8 mouse cellular contexts compared by ENCODE assay signal in the genomic region with DNA sequence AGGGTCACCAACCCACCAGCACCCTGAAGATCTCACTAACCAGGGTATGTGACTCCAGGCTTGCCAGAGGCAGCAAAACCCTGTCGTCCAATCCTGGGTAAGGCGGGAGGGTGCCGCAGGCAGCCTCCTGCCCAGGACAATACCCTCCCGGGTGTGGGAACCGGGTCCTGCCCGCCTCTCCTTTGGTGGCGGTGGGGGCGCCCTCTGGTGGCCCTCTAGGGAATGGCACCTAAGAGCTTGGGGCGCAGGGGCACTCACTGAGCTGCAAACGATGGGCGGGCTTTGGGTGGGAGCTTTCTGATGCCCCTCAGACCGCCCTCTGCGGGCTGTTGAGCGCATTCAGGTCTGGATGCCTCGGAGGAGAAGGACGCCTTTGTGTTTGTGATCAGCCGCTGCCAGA. TPM values are rescaled to one million over a fixed set of nuclear protein-coding genes. Genes with fewer than 3 reads are reported as not detected.
DNase-seq lines count a peak whose midpoint lies in the region; ATAC-seq and TF ChIP-seq lines count a peak whose summit lies in the region.

No protein-coding gene starts in this region.

- H3K36me3 ChIP-seq in intestine, embryonic 14.5 days (ENCODE audit: control insufficient read depth, insufficient read depth, low read length) = no peaks in the 10 kb centered on the region
- H3K36me3 ChIP-seq in midbrain, embryonic 11.5 days (ENCODE audit: control insufficient read depth, insufficient read depth, low read length) = no peaks in the 10 kb centered on the region
- no peaks in the 10 kb centered on the region for H3K36me3 ChIP-seq in small intestine, adult 2 months (ENCODE audit: control insufficient read depth, insufficient read depth, low read length)

- no peak; the same call in 1 of the 2 replicates for ATAC-seq in frontal cortex, adult (ENCODE audit: low TSS enrichment)
- peak; percentile 24 for ATAC-seq in intestine, embryonic 14.5 days (replicated peaks; ENCODE audit: low FRiP score, low TSS enrichment, low read depth)
- peak; percentile 73 for ATAC-seq in midbrain, embryonic 11.5 days (ENCODE audit: low FRiP score)

- peak overlapping the region; percentile 99 for H3K4me2 ChIP-seq in intestine, embryonic 14.5 days (ENCODE audit: low read length)
- peak overlapping the region; percentile 99 for H3K4me2 ChIP-seq in midbrain, embryonic 11.5 days

- H3K4me3 ChIP-seq in cortical plate, adult 2 months (ENCODE audit: insufficient read depth, low read length) = peak overlapping the region; percentile 88
- H3K4me3 ChIP-seq in intestine, embryonic 14.5 days (ENCODE audit: low read depth, low read length) = peak overlapping the region; percentile 63
- peak overlapping the region; percentile 72 for H3K4me3 ChIP-seq in midbrain, embryonic 11.5 days (ENCODE audit: low read depth, low read length)
- peak overlapping the region; percentile 47 for H3K4me3 ChIP-seq in small intestine, adult 2 months (ENCODE audit: low read depth, low read length)

- TF ChIP-seq POLR2A in cortical plate, adult 2 months (IDR thresholded peaks at IDR 0.05; ENCODE audit: extremely low read depth, insufficient read depth, low read length) = 0 out of 2 replicates have a peak, but pooled peaks have one; percentile 17
- TF ChIP-seq POLR2A in small intestine, adult 2 months (IDR thresholded peaks at IDR 0.05; ENCODE audit: low read depth, low read length) = no peak

- WGBS in intestine, embryonic 14.5 days = under 1% methylated on average over 17 of the region's 17 CpGs
- under 1% methylated on average over 17 of the region's 17 CpGs for WGBS in midbrain, embryonic 11.5 days
- 1% methylated on average over 17 of the region's 17 CpGs for WGBS in small intestine, adult 2 months

- no peak overlapping the region for H3K27ac ChIP-seq in cortical plate, adult 2 months (ENCODE audit: insufficient read depth, low read length)
- no peak overlapping the region for H3K27ac ChIP-seq in intestine, embryonic 14.5 days (ENCODE audit: low read depth)
- H3K27ac ChIP-seq in midbrain, embryonic 11.5 days (ENCODE audit: low read depth, low read length) = peak overlapping the region; percentile 69; the same call in 1 of the 2 replicates
- no peak overlapping the region for H3K27ac ChIP-seq in small intestine, adult 2 months (ENCODE audit: insufficient read depth, low read depth, low read length)

- peak; percentile 54 for TF ChIP-seq CTCF in cortical plate, adult 2 months (IDR thresholded peaks at IDR 0.05; ENCODE audit: extremely low read depth, insufficient read depth, low read length)
- TF ChIP-seq CTCF in small intestine, adult 2 months (IDR thresholded peaks at IDR 0.05; ENCODE audit: extremely low read depth, insufficient read length, insufficient replicate concordance, low read depth, low read length) = peak; percentile 76

- H3K27me3 ChIP-seq in intestine, embryonic 14.5 days (replicated peaks; ENCODE audit: control insufficient read depth, insufficient read depth, low read length) = peaks cover 44% of the 10 kb centered on the region
- H3K27me3 ChIP-seq in midbrain, embryonic 11.5 days (ENCODE audit: control insufficient read depth, insufficient read depth, low read length) = peaks cover 16% of the 10 kb centered on the region; the same call in 1 of the 2 replicates
- H3K27me3 ChIP-seq in small intestine, adult 2 months (ENCODE audit: control insufficient read depth, insufficient read depth, low read length) = peaks cover 40% of the 10 kb centered on the region

- DNase-seq in frontal cortex, postnatal 10 days (ENCODE audit: low spot score in 2 of 2) = peak; percentile 74 to 82
- DNase-seq in gastrocnemius, postnatal 25 days = peak; percentile 70
- DNase-seq in intestine, embryonic 14.5 days (ENCODE audit: low spot score) = peak; percentile 96
- DNase-seq in left cerebral cortex, postnatal 4 days = peak; percentile 91
- peak; percentile 100 for DNase-seq in midbrain, embryonic 11.5 days (ENCODE audit: low spot score, missing footprints)

- intact Hi-C loops in left cerebral cortex, postnatal 4 days (cut with DNase I) = loop anchor here (5.0 kb wide), 1 partner anchor 194 kb away; no protein-coding TSS in a partner anchor

- H3K9me3 ChIP-seq in intestine, embryonic 14.5 days (ENCODE audit: control insufficient read depth, low read length) = no peaks in the 10 kb centered on the region
- H3K9me3 ChIP-seq in midbrain, embryonic 11.5 days (ENCODE audit: control insufficient read depth, low read length) = no peaks in the 10 kb centered on the region

- H3K9ac ChIP-seq in intestine, embryonic 14.5 days (ENCODE audit: low read length) = peak overlapping the region; percentile 25; the same call in 1 of the 2 replicates
- H3K9ac ChIP-seq in midbrain, embryonic 11.5 days (ENCODE audit: low read length) = peak overlapping the region; percentile 80

- H3K4me1 ChIP-seq in cortical plate, adult 2 months (ENCODE audit: control insufficient read depth, insufficient read depth, low read length) = peaks cover 9% of the 10 kb centered on the region
- peaks cover 4% of the 10 kb centered on the region; the same call in 1 of the 2 replicates for H3K4me1 ChIP-seq in intestine, embryonic 14.5 days (replicated peaks; ENCODE audit: control insufficient read depth, insufficient read depth, low read length)
- peaks cover 24% of the 10 kb centered on the region for H3K4me1 ChIP-seq in midbrain, embryonic 11.5 days (ENCODE audit: control insufficient read depth, insufficient read depth, low read length)
- peaks cover 15% of the 10 kb centered on the region for H3K4me1 ChIP-seq in small intestine, adult 2 months (ENCODE audit: control insufficient read depth, insufficient read depth, insufficient read length, low read length)

RNA-seq across cellular contexts. Expression of gene Mmp17, which starts 2.0 kb away (rescaled TPM):
- polyA plus RNA-seq in cortical plate, adult 2 months (2012; rRNA removed) = 83.9 and 90.5 TPM in 2 replicates
- under 1 TPM; 0.33 to 0.43 TPM for total RNA-seq in gastrocnemius, postnatal 25 days (2021)
- 2.9 and 3.8 TPM in 2 replicates for polyA plus RNA-seq in intestine, embryonic 14.5 days (2014; fragmentation: Nextera tagmentation; extraction: Ambion mirVana)
- 10 to 100 TPM; 39.5 to 47.2 TPM for total RNA-seq in left cerebral cortex, postnatal 4 days (2021)
- polyA plus RNA-seq in midbrain, embryonic 11.5 days (2014; fragmentation: Nextera tagmentation; extraction: Ambion mirVana) = 3.6 and 4.6 TPM in 2 replicates
- polyA plus RNA-seq in small intestine, adult 2 months (2012; rRNA removed) = 2.1 and 3.8 TPM in 2 replicates

Comparison
In these comparisons a context has a peak if more than half of its experiments do, and no peak if none do; other contexts are left out.
1. RNA of gene Mmp17, which starts 2.0 kb away (polyA plus RNA-seq): 83.9 to 90.5 TPM in cortical plate, adult 2 months; 3.6 to 4.6 TPM in midbrain, embryonic 11.5 days, 2.1 to 3.8 TPM in small intestine, adult 2 months and 2.9 to 3.8 TPM in intestine, embryonic 14.5 days; every median in the first group is over 10 times any median in the second.
2. Peak in every context shown above with its lines, with median percentiles within 50 percentile points of each other: DNase-seq and H3K4me3 ChIP-seq.